Mouse (Mus musculus): ENCODE measurements at regions not wholly inside any gene's neighbourhood (a gene's known extent, or its start where the extent isn't known, plus 50 kb on each side); places are given as distances from the start of the nearest gene placed in this dataset.
"Not testable (repeated sequence)": the region's sequence is repeated elsewhere in the genome, so short reads cannot be mapped to it uniquely, and the experiment has no call there.

GRCm38 (mm10) chr10:23733679-23734078 is 53.4 kb downstream of the Rps12 start:
- 53% methylated on average over 2 of the region's 2 CpGs for WGBS
- H3K27ac ChIP-seq = no peak overlapping the region

GRCm38 (mm10) chr10:23725960-23726714 is 60.9 kb downstream of the Rps12 start:
- not testable (repeated sequence) for H3K4me1 ChIP-seq (replicated peaks; ENCODE audit: control insufficient read depth, insufficient read depth, low read length); DNase-seq (ENCODE audit: low spot score); H3K4me3 ChIP-seq (replicated peaks; ENCODE audit: low read length); H3K4me2 ChIP-seq (replicated peaks); H3K9me3 ChIP-seq (ENCODE audit: control insufficient read depth, low read length); H3K27ac ChIP-seq; H3K27me3 ChIP-seq (ENCODE audit: control insufficient read depth, insufficient read depth, low read length); ATAC-seq (ENCODE audit: low FRiP score); H3K36me3 ChIP-seq (replicated peaks; ENCODE audit: control insufficient read depth, insufficient read depth); H3K9ac ChIP-seq
- WGBS = 89% methylated on average over 23 of the region's 28 CpGs

More at GRCm38 (mm10) chr10:23733679-23734078, 53.4 kb downstream of the Rps12 start:
- Histone ChIP-seq H3K4me2 (replicated peaks) (no peak overlapping the region), H3K9me3 (ENCODE audit: control insufficient read depth, low read length) (no peaks in the 10 kb centered on the region), H3K4me3 (replicated peaks; ENCODE audit: low read length) (no peak overlapping the region), H3K27me3 (ENCODE audit: control insufficient read depth, insufficient read depth, low read length) (no peaks in the 10 kb centered on the region), H3K9ac (no peak overlapping the region), H3K4me1 (replicated peaks; ENCODE audit: control insufficient read depth, insufficient read depth, low read length) (no peaks in the 10 kb centered on the region), H3K36me3 (replicated peaks; ENCODE audit: control insufficient read depth, insufficient read depth) (no peaks in the 10 kb centered on the region)
- ATAC-seq (ENCODE audit: low FRiP score) = no peak
- DNase-seq (ENCODE audit: low spot score) = no peak

DNA sequence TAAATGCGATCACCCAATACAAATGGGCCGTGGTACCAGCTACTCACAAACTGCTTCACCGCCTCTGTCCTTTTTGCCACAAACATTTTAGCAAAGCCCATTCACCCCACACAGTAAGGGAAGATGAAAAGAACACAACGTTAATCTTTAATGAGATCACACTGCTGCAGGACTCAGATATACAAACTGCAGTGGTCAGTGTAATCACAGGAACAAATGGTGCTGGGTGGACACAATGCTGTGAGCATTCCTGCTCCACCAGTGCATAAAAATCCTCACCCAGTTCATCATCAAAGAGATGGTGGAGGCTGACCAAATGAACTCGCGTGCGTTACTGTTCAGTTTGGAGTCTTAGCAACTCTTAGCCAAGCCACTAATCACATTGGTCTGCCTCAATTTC is 69.0 kb downstream of the Rps12 start:
- no peaks in the 10 kb centered on the region for H3K36me3 ChIP-seq (replicated peaks; ENCODE audit: control insufficient read depth, insufficient read depth)
- no peak overlapping the region for H3K9ac ChIP-seq
- no peaks in the 10 kb centered on the region for H3K9me3 ChIP-seq (ENCODE audit: control insufficient read depth, low read length)
- H3K27me3 ChIP-seq (ENCODE audit: control insufficient read depth, insufficient read depth, low read length) = no peaks in the 10 kb centered on the region
- no peak overlapping the region for H3K4me3 ChIP-seq (replicated peaks; ENCODE audit: low read length)
- no peak overlapping the region for H3K27ac ChIP-seq
- DNase-seq (ENCODE audit: low spot score) (no peak), ATAC-seq (ENCODE audit: low FRiP score) (no peak)
- 41% methylated on average over 7 of the region's 7 CpGs for WGBS
- peaks cover 16% of the 10 kb centered on the region; the same call in 1 of the 2 replicates for H3K4me1 ChIP-seq (replicated peaks; ENCODE audit: control insufficient read depth, insufficient read depth, low read length)
- H3K4me2 ChIP-seq (replicated peaks) = no peak overlapping the region

DNA sequence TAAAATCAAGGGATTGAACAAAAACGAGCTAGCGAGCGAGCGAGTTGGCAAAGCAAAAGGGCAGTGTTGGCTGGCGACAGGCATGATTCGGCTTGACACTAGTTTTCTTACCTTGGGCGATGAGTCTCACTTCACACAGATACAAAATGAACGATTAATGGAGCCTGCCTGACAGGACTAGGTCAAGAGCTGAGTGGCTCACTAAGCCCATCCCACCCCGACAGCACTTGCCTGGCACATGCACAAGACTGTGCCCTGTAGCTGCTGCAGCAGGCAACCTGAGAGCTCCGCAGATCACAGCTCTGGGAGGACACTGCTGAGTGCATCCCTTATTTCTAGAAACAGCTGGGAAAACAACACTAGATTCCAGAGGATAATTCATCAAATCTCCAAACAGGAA is 71.6 kb downstream of the Rps12 start:
- Histone ChIP-seq H3K4me1 (replicated peaks; ENCODE audit: control insufficient read depth, insufficient read depth, low read length) (peaks cover 16% of the 10 kb centered on the region; the same call in 1 of the 2 replicates), H3K4me3 (replicated peaks; ENCODE audit: low read length) (no peak overlapping the region), H3K27me3 (ENCODE audit: control insufficient read depth, insufficient read depth, low read length) (no peaks in the 10 kb centered on the region), H3K4me2 (replicated peaks) (no peak overlapping the region), H3K27ac (no peak overlapping the region), H3K36me3 (replicated peaks; ENCODE audit: control insufficient read depth, insufficient read depth) (no peaks in the 10 kb centered on the region), H3K9me3 (ENCODE audit: control insufficient read depth, low read length) (no peaks in the 10 kb centered on the region), H3K9ac (no peak overlapping the region)
- ATAC-seq (ENCODE audit: low FRiP score) (no peak), DNase-seq (ENCODE audit: low spot score) (no peak)
- WGBS = 91% methylated on average over 10 of the region's 10 CpGs

- Histone ChIP-seq H3K4me3 (replicated peaks; ENCODE audit: low read length) (no peak overlapping the region), H3K4me2 (replicated peaks) (no peak overlapping the region), H3K36me3 (replicated peaks; ENCODE audit: control insufficient read depth, insufficient read depth) (no peaks in the 10 kb centered on the region), H3K9me3 (ENCODE audit: control insufficient read depth, low read length) (no peaks in the 10 kb centered on the region), H3K9ac (no peak overlapping the region), H3K4me1 (replicated peaks; ENCODE audit: control insufficient read depth, insufficient read depth, low read length) (peaks cover 16% of the 10 kb centered on the region; the same call in 1 of the 2 replicates), H3K27me3 (ENCODE audit: control insufficient read depth, insufficient read depth, low read length) (no peaks in the 10 kb centered on the region), H3K27ac (no peak overlapping the region)
- ATAC-seq (ENCODE audit: low FRiP score) (no peak), DNase-seq (ENCODE audit: low spot score) (no peak)
- WGBS = 94% methylated on average over 7 of the region's 7 CpGs
Observed at GRCm38 (mm10) chr10:23715101-23715500, 72.0 kb downstream of the Rps12 start.

DNA sequence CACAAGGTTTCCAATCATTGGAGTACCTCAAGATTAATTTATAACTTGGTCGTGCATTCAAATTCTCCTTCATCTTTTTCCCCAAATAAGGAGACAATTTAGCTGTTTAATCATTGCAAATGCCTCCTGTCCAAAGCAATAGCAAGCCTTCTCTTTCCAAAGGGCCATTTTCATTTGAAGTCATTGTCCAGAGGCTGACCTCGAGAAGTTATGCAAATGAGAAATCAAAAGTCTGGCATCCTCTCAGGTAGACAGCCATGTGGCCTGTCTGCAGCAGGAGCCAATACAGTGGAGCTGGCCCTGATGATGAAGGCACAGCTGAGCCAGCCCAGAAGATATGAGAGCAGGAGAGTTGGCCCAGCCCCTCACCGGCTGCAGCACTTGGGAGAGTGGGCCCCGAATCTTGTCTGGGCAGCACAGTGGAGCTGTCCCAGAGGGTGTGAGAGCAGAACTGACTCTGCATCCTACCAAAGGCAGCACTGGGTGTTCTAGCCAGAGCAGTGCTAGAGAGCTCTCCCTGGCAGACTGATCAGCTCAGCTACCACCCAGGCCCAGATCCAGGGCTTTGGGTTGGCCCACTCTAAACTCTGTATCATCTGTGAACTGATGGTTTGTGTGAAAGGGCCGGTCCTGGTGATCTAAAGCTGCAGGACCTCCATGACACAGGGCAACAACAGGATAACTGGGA is 74.2 kb downstream of the Rps12 start:
- ATAC-seq (ENCODE audit: low FRiP score) (no peak), DNase-seq (ENCODE audit: low spot score) (no peak)
- Histone ChIP-seq H3K9ac (no peak overlapping the region), H3K27ac (no peak overlapping the region), H3K36me3 (replicated peaks; ENCODE audit: control insufficient read depth, insufficient read depth) (no peaks in the 10 kb centered on the region), H3K4me1 (replicated peaks; ENCODE audit: control insufficient read depth, insufficient read depth, low read length) (peaks cover 11% of the 10 kb centered on the region; the same call in 1 of the 2 replicates), H3K4me2 (replicated peaks) (no peak overlapping the region), H3K27me3 (ENCODE audit: control insufficient read depth, insufficient read depth, low read length) (no peaks in the 10 kb centered on the region), H3K9me3 (ENCODE audit: control insufficient read depth, low read length) (no peaks in the 10 kb centered on the region), H3K4me3 (replicated peaks; ENCODE audit: low read length) (no peak overlapping the region)
- whole genome bisulfite sequencing = 71% methylated on average over 5 of the region's 5 CpGs

GRCm38 (mm10) chr10:23711416-23712171 is 75.5 kb downstream of the Rps12 start:
- no peak for DNase-seq (ENCODE audit: low spot score)
- H3K27ac ChIP-seq = no peak overlapping the region
- H3K36me3 ChIP-seq (replicated peaks; ENCODE audit: control insufficient read depth, insufficient read depth) = no peaks in the 10 kb centered on the region
- WGBS = 69% methylated on average over 6 of the region's 6 CpGs
- H3K9ac ChIP-seq = no peak overlapping the region
- peak; percentile 24; the same call in 1 of the 2 replicates for ATAC-seq (ENCODE audit: low FRiP score)
- no peak overlapping the region for H3K4me3 ChIP-seq (replicated peaks; ENCODE audit: low read length)
- no peaks in the 10 kb centered on the region for H3K27me3 ChIP-seq (ENCODE audit: control insufficient read depth, insufficient read depth, low read length)
- no peaks in the 10 kb centered on the region for H3K9me3 ChIP-seq (ENCODE audit: control insufficient read depth, low read length)
- H3K4me1 ChIP-seq (replicated peaks; ENCODE audit: control insufficient read depth, insufficient read depth, low read length) = no peaks in the 10 kb centered on the region
- H3K4me2 ChIP-seq (replicated peaks) = no peak overlapping the region

DNA sequence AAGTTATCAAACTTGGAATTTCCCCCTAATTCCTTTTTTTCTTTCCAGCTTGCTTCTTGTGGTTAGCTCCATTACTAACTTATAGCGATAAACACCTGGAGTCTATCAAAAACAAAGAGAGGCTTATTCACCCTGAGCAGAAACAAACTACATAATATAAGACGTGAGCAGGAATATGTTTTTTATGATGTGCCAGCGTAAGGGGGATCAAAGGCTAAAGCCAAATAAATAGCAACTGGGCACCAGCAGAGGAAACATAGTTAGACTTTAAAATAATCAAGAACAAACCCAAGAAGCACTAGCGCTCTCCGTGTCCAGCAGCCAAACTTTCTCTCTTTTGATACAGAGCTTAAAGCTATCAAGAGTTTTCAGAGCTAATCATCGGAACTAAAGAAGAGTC is 76.1 kb downstream of the Rps12 start:
- ATAC-seq (ENCODE audit: low FRiP score) (no peak), DNase-seq (ENCODE audit: low spot score) (no peak)
- Histone ChIP-seq H3K9ac (no peak overlapping the region), H3K4me2 (replicated peaks) (no peak overlapping the region), H3K27me3 (ENCODE audit: control insufficient read depth, insufficient read depth, low read length) (no peaks in the 10 kb centered on the region), H3K36me3 (replicated peaks; ENCODE audit: control insufficient read depth, insufficient read depth) (no peaks in the 10 kb centered on the region), H3K9me3 (ENCODE audit: control insufficient read depth, low read length) (no peaks in the 10 kb centered on the region), H3K27ac (no peak overlapping the region), H3K4me3 (replicated peaks; ENCODE audit: low read length) (no peak overlapping the region), H3K4me1 (replicated peaks; ENCODE audit: control insufficient read depth, insufficient read depth, low read length) (no peaks in the 10 kb centered on the region)
- WGBS = 86% methylated on average over 6 of the region's 6 CpGs

GRCm38 (mm10) chr10:23708261-23708660 is 78.8 kb downstream of the Rps12 start:
- Histone ChIP-seq H3K36me3 (replicated peaks; ENCODE audit: control insufficient read depth, insufficient read depth) (no peaks in the 10 kb centered on the region), H3K4me3 (replicated peaks; ENCODE audit: low read length) (no peak overlapping the region), H3K9me3 (ENCODE audit: control insufficient read depth, low read length) (no peaks in the 10 kb centered on the region), H3K9ac (no peak overlapping the region), H3K27ac (no peak overlapping the region), H3K4me2 (replicated peaks) (no peak overlapping the region), H3K27me3 (ENCODE audit: control insufficient read depth, insufficient read depth, low read length) (no peaks in the 10 kb centered on the region), H3K4me1 (replicated peaks; ENCODE audit: control insufficient read depth, insufficient read depth, low read length) (no peaks in the 10 kb centered on the region)
- ATAC-seq (ENCODE audit: low FRiP score) (no peak), DNase-seq (ENCODE audit: low spot score) (no peak)
- WGBS = 91% methylated on average over 8 of the region's 8 CpGs
